Mouse (Mus musculus): ENCODE data around the gene Dnajb5.
"Not testable (repeated sequence)": the region's sequence is repeated elsewhere in the genome, so short reads cannot be mapped to it uniquely, and the experiment has no call there.

Dnajb5 gene

GRCm38 (mm10) chr4:42969304-42969703, 19.7 kb downstream of the Dnajb5 start, which contains the start of gene 1700022I11Rik:
1700022I11Rik (plus strand) TSS chr4:42969604.
- DNase-seq (ENCODE audit: low read depth, low spot score): no peak

DNA sequence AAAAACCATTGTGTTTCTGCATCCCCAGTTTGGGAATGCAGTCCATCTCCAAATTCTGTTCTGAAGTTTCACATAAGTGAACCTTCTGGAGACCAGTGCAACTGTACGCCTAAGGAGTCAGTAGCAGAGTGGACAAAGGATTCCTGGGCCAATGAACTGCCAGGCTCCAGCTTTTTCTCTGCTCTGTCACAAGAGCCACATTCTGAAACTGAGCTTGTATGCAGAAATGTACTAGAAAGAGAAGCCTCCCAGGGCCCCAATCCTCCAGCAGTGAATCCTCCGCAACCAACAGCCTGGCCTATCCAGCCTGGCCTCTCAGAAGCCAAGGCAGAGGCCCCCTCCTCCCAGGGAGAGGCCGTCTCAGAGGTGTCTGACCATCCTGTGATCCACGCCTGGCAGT, 23.3 kb downstream of the Dnajb5 start:
- DNase-seq (ENCODE audit: low read depth, low spot score): no peak

- DNase-seq (ENCODE audit: low read depth, low spot score): no peak
Observed at GRCm38 (mm10) chr4:42973868-42974267, 24.3 kb downstream of the Dnajb5 start.

DNA sequence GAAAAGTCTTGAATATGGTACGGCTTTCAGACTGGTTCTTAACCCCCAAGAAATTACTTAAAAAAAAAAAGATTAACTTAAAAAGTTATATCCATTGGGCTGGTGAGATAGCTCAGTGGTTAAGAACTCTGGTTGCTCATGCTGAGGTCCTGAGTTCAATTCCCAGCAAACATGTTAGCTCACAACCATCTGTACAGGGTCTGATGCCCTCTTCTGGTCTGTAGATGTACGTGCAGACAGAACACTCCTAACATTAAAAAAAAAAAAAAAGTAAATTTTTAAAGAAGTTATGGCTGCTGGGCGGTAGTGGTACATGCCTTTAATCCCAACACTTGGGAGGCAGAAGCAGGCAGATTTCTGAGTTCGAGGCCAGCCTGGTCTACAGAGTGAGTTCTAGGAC, 28.4 kb downstream of the Dnajb5 start:
- DNase-seq (ENCODE audit: low read depth, low spot score): peak; percentile 39

DNA sequence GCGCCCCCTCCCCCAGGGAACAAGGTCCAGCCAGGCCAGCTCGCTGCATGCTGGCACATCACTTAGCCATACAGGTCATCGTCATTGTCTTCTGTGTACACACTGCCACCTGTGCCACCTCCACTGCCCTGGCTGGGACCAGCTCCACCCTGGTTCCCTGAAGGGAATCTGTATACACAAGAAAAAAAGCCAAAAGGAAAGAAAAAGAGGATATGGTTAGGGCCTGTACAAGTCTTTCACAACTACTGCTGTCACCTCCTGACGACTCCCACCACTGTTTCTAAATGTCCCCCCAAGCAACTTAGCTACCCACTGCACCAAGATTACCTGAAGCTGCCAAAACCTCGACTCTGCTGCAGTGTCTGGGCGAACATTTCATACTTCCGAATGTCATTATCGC, 30.9 kb downstream of the Dnajb5 start:
- DNase-seq (ENCODE audit: low read depth, low spot score): not testable (repeated sequence)

- DNase-seq (ENCODE audit: low read depth, low spot score): no peak
Observed at GRCm38 (mm10) chr4:42988296-42988695, 38.7 kb downstream of the Dnajb5 start.

DNA sequence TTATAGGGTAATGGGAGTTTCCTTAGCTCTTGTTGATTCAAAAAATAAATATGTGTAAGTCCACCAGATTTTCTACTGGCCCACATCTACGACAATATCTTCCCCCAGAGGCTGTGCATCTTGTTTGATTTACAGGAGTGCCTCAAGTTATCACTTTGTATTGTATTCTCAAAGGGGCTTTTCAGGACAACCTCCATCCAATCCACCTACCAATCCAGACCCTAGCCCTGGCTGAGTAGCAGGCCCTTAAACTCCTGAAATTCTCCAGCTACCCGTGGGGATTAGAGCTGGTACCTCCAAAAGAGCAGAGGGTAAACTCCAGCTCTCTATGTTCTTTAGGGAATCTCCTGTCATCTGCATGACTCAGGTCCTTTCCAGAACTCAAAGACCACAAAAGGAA, 48.4 kb downstream of the Dnajb5 start:
- no peak for DNase-seq (ENCODE audit: low read depth, low spot score)

DNA sequence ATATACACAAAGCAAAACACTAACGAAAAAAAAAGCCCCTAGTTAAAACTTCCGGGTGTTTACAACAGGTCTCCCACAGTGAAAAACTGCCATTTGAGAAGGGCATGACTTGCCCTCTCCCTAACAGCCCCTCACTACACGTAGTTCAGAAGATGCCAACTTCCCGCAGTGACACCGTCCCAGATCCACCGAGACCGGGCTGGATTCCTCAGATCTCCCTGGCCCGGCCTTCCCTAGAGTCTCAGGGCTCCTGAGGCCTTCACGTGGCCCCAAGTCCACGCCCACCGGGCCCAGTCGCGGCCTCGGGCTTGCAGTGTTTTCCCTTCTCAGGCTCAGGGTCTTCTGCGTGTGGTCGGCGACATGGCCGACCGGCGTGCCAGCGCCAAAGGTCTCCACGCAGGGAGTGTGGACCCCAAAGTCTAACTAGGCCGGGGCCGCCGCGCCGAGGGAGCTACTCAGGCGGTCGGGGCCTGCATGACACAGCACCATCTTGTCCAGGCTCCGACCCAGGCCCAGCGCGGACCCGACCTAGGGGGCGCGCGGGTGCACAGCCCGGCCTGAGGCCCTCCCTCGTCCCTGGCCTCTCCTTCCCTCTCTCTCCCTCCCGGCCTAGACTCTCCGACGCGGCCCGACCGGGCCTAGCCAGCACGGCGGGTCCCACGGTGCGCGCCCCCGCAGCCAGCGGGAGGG, 50.0 kb downstream of the Dnajb5 start:
- peak; percentile 91 for DNase-seq (ENCODE audit: low read depth, low spot score)

- DNase-seq (ENCODE audit: low read depth, low spot score): peak; percentile 99
Observed at GRCm38 (mm10) chr4:43000141-43000986, 50.8 kb downstream of the Dnajb5 start, which contains the start of gene Vcp. Vcp (minus strand) TSS chr4:43000507.

GRCm38 (mm10) chr4:43001272-43001671, 51.7 kb downstream of the Dnajb5 start:
- DNase-seq (ENCODE audit: low read depth, low spot score): no peak

GRCm38 (mm10) chr4:43002756-43003439, 53.3 kb downstream of the Dnajb5 start:
- DNase-seq (ENCODE audit: low read depth, low spot score): peak; percentile 71

- no peak for DNase-seq (ENCODE audit: low read depth, low spot score)
Observed at GRCm38 (mm10) chr4:43004951-43005350, 55.3 kb downstream of the Dnajb5 start.

GRCm38 (mm10) chr4:43005765-43006164, 56.2 kb downstream of the Dnajb5 start:
- peak; percentile 79 for DNase-seq (ENCODE audit: low read depth, low spot score)

Data from A20 (cell line).